Mouse (Mus musculus): ENCODE data around the gene Cramp1l. TPM values are rescaled to one million over a fixed set of nuclear protein-coding genes. Genes with fewer than 3 reads are reported as not detected.

Cramp1l gene
- 5.0 and 5.6 TPM in 2 replicates for polyA plus RNA-seq (2015; fragmentation: Nextera tagmentation; extraction: Ambion mirVana)

GRCm38 (mm10) chr17:25015655-25016291 lies at the start of gene Cramp1l, which contains the start of gene Ift140:
Gene Cramp1l, minus strand, starts transcription at chr17:25015788.
Gene Ift140, plus strand, starts transcription at chr17:25016085.

GRCm38 (mm10) chr17:24960135-24960851 lies 55.3 kb downstream of the Cramp1l start, which contains the start of gene Jpt2:
Gene Jpt2, minus strand, starts transcription at chr17:24960689.

GRCm38 (mm10) chr17:24936259-24937237 lies 79.0 kb downstream of the Cramp1l start, which contains the start of gene Mapk8ip3:
Gene Mapk8ip3, minus strand, starts transcription at chr17:24936977.

Other genes with a start within 250 kb of the Cramp1l start
- gene Meiob, start 211.5 kb downstream of the Cramp1l start, polyA plus RNA-seq (2015; fragmentation: Nextera tagmentation; extraction: Ambion mirVana): not detected in 2 replicates
- 101 and 108 TPM in 2 replicates for gene Hagh, start 175.6 kb downstream of the Cramp1l start, polyA plus RNA-seq (2015; fragmentation: Nextera tagmentation; extraction: Ambion mirVana)
- gene Fahd1, start 165.4 kb downstream of the Cramp1l start, polyA plus RNA-seq (2015; fragmentation: Nextera tagmentation; extraction: Ambion mirVana): 28.1 and 29.5 TPM in 2 replicates
- gene Igfals, start 149.8 kb downstream of the Cramp1l start, polyA plus RNA-seq (2015; fragmentation: Nextera tagmentation; extraction: Ambion mirVana): 0.25 and 0.35 TPM in 2 replicates
- 61.6 and 67.5 TPM in 2 replicates for gene Nubp2, start 129.4 kb downstream of the Cramp1l start, polyA plus RNA-seq (2015; fragmentation: Nextera tagmentation; extraction: Ambion mirVana)
- gene Spsb3, start 129.1 kb downstream of the Cramp1l start, polyA plus RNA-seq (2015; fragmentation: Nextera tagmentation; extraction: Ambion mirVana): 85.2 and 90.4 TPM in 2 replicates
- gene Eme2, start 120.7 kb downstream of the Cramp1l start, polyA plus RNA-seq (2015; fragmentation: Nextera tagmentation; extraction: Ambion mirVana): 28.3 and 29.9 TPM in 2 replicates
- gene Mrps34, start 120.7 kb downstream of the Cramp1l start, polyA plus RNA-seq (2015; fragmentation: Nextera tagmentation; extraction: Ambion mirVana): 131 and 137 TPM in 2 replicates
- gene Nme3, start 119.3 kb downstream of the Cramp1l start, polyA plus RNA-seq (2015; fragmentation: Nextera tagmentation; extraction: Ambion mirVana): 123 TPM in 2 replicates
- gene Mapk8ip3, start 78.8 kb downstream of the Cramp1l start, polyA plus RNA-seq (2015; fragmentation: Nextera tagmentation; extraction: Ambion mirVana): 58.6 and 70.9 TPM in 2 replicates
- 43.4 and 45.3 TPM in 2 replicates for gene Jpt2, start 55.1 kb downstream of the Cramp1l start, polyA plus RNA-seq (2015; fragmentation: Nextera tagmentation; extraction: Ambion mirVana)
- gene Ift140, start 297 bp upstream of the Cramp1l start, polyA plus RNA-seq (2015; fragmentation: Nextera tagmentation; extraction: Ambion mirVana): 10.6 and 12.1 TPM in 2 replicates
- gene Tmem204, start 67.8 kb upstream of the Cramp1l start, polyA plus RNA-seq (2015; fragmentation: Nextera tagmentation; extraction: Ambion mirVana): 10.5 and 10.7 TPM in 2 replicates
- 38.9 and 43.9 TPM in 2 replicates for gene Telo2, start 100.2 kb upstream of the Cramp1l start, polyA plus RNA-seq (2015; fragmentation: Nextera tagmentation; extraction: Ambion mirVana)
- gene Ptx4, start 105.0 kb upstream of the Cramp1l start, polyA plus RNA-seq (2015; fragmentation: Nextera tagmentation; extraction: Ambion mirVana): 0.50 and 0.94 TPM in 2 replicates
- gene Clcn7, start 117.6 kb upstream of the Cramp1l start, polyA plus RNA-seq (2015; fragmentation: Nextera tagmentation; extraction: Ambion mirVana): 19.8 and 20.7 TPM in 2 replicates
- not detected in 2 replicates for gene Ccdc154, start 146.7 kb upstream of the Cramp1l start, polyA plus RNA-seq (2015; fragmentation: Nextera tagmentation; extraction: Ambion mirVana)
- gene Gm38655, start 159.7 kb upstream of the Cramp1l start, polyA plus RNA-seq (2015; fragmentation: Nextera tagmentation; extraction: Ambion mirVana): not detected in 2 replicates
- 29.8 and 30.3 TPM in 2 replicates for gene BC003965, start 168.8 kb upstream of the Cramp1l start, polyA plus RNA-seq (2015; fragmentation: Nextera tagmentation; extraction: Ambion mirVana)
- gene Unkl, start 172.6 kb upstream of the Cramp1l start, polyA plus RNA-seq (2015; fragmentation: Nextera tagmentation; extraction: Ambion mirVana): 14.4 and 15.5 TPM in 2 replicates
- gene Gnptg, start 224.3 kb upstream of the Cramp1l start, polyA plus RNA-seq (2015; fragmentation: Nextera tagmentation; extraction: Ambion mirVana): 127 and 128 TPM in 2 replicates
- gene Tsr3, start 224.4 kb upstream of the Cramp1l start, polyA plus RNA-seq (2015; fragmentation: Nextera tagmentation; extraction: Ambion mirVana): 62.0 and 68.2 TPM in 2 replicates
- 26.6 and 31.1 TPM in 2 replicates for gene Baiap3, start 240.6 kb upstream of the Cramp1l start, polyA plus RNA-seq (2015; fragmentation: Nextera tagmentation; extraction: Ambion mirVana)